Mouse (Mus musculus): Measurements from ENCODE around the gene Zbtb16.

- TF ChIP-seq CTCF (IDR thresholded peaks at IDR 0.05; ENCODE audit: borderline replicate concordance, insufficient read depth, low read length) (no peak), POLR2A (IDR thresholded peaks at IDR 0.05; ENCODE audit: low read depth, low read length) (no peak)
These were observed 18.6 kb downstream of the Zbtb16 start for GRCm38 (mm10) chr9:48817399-48817793.
